Mouse (Mus musculus): ENCODE results near the gene Cp. TPM values are rescaled to one million over a fixed set of nuclear protein-coding genes. Genes with fewer than 3 reads are reported as not detected.

Gene Cp
- total RNA-seq, 4 experiments from 2014 or later: 2.8 to 5.4 (median 4.3) TPM

Other genes starting within 250 kb of the Cp start
- 1 to 10 TPM; 3.1 to 4.1 (median 3.8) TPM for gene Hps3, start 78.3 kb downstream of the Cp start, total RNA-seq (2022)
- gene Hltf, start 100.8 kb downstream of the Cp start, total RNA-seq (2022): 1 to 10 TPM; 1.3 to 2.4 (median 2.2) TPM
- gene Gyg, start 198.3 kb downstream of the Cp start, total RNA-seq (2022): 100 to 1,000 TPM; 435 to 506 (median 464) TPM

Measured in gastrocnemius, adult 8-10 months (tissue).